Comparison of ENCODE assay signal across 20 mouse cellular contexts in the genomic region with DNA sequence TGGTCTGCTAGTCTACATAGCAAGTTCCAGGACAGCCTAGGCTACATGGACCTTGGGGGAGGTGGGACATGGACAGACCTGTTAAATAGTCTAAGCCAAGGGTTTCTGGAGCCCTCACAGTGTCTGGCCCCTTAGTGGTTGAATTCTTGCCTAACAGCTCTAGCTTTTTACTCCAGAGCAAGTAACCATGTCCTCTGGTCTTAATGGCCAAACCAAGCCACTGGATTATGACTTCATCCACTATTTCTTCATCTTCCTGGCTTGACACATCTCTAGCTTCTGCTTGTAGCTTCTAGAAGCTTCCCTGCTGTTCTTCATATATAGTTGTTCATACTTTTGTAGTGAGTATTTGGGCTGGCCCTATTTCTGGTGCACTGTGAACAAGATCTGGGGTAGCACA. TPM values are rescaled to one million over a fixed set of nuclear protein-coding genes. Genes with fewer than 3 reads are reported as not detected.
DNase-seq lines count a peak whose midpoint lies in the region; ATAC-seq and TF ChIP-seq lines count a peak whose summit lies in the region.
"Had no signal": no experiment of that assay in that cellular context is flagged by ENCODE, and none has a peak within 500 bp of the region (broad histone marks: within the 10 kb centered on the region; RNA-seq: fewer than 3 reads in every experiment).

No protein-coding gene starts in this region.

- H3K36me3 ChIP-seq in liver, embryonic 15.5 days (replicated peaks) = peaks cover 52% of the 10 kb centered on the region

- ATAC-seq in liver, embryonic 15.5 days (ENCODE audit: insufficient read depth) = 0 out of 2 replicates have a peak, but pooled peaks have one; percentile 8
- ATAC-seq in megakaryocyte progenitor cell, adult 5-6 weeks (replicated peaks; ENCODE audit: poor library complexity) = peak; percentile 91
- ATAC-seq: forebrain, embryonic 13.5 days had no signal

- peak overlapping the region; percentile 16; the same call in 1 of the 2 replicates for H3K27ac ChIP-seq in liver, embryonic 15.5 days (replicated peaks)
- H3K27ac ChIP-seq in bone marrow macrophage, adult 2 months (ENCODE audit: insufficient read depth, low read depth, low read length) = peak overlapping the region; percentile 27; the same call in 1 of the 2 replicates
- H3K27ac ChIP-seq: embryonic facial prominence, embryonic 10.5 days; forebrain, embryonic 13.5 days; gastrocnemius, adult 2 months; heart, embryonic 10.5 days; hindbrain, embryonic 10.5 days; hindbrain, embryonic 14.5 days had no signal

- no peak overlapping the region for H3K4me3 ChIP-seq in liver, embryonic 15.5 days (replicated peaks)
- no peak overlapping the region for H3K4me3 ChIP-seq in bone marrow macrophage, adult 2 months (ENCODE audit: insufficient read depth, low read length)
- H3K4me3 ChIP-seq: embryonic facial prominence, embryonic 10.5 days; forebrain, embryonic 13.5 days; gastrocnemius, adult 2 months; heart, embryonic 10.5 days; hindbrain, embryonic 10.5 days had no signal

- no peaks in the 10 kb centered on the region for H3K9me3 ChIP-seq in liver, embryonic 15.5 days (replicated peaks)
- H3K9me3 ChIP-seq: embryonic facial prominence, embryonic 10.5 days; forebrain, embryonic 13.5 days; heart, embryonic 10.5 days; hindbrain, embryonic 10.5 days had no signal

- no peak for TF ChIP-seq POLR2A in bone marrow macrophage, adult 2 months (IDR thresholded peaks at IDR 0.05; ENCODE audit: borderline replicate concordance, low read depth, low read length)

- DNase-seq in liver = no peak
- DNase-seq in lung, postnatal 25 days (ENCODE audit: low spot score) = peak; percentile 21
- DNase-seq in lung, adult 18-20 months = no peak
- no peak for DNase-seq in spleen, postnatal 14 days (ENCODE audit: low spot score in 2 of 2)
- DNase-seq in B cell, adult 2 months = no peak
- DNase-seq: adrenal gland, adult 8-10 months; adrenal gland, postnatal 36 days; cerebellum, adult 2 months; cerebellum, postnatal 10 days; gastrocnemius, adult 2 months; gastrocnemius, postnatal 25 days had no signal

- peaks cover 12% of the 10 kb centered on the region for H3K4me1 ChIP-seq in liver, embryonic 15.5 days (replicated peaks)
- H3K4me1 ChIP-seq in bone marrow macrophage, adult 2 months (ENCODE audit: control insufficient read depth, insufficient read depth, low read length) = peaks cover 29% of the 10 kb centered on the region
- H3K4me1 ChIP-seq: embryonic facial prominence, embryonic 10.5 days; forebrain, embryonic 13.5 days; heart, embryonic 10.5 days; hindbrain, embryonic 10.5 days had no signal

- TF ChIP-seq CTCF in bone marrow macrophage, adult 2 months (IDR thresholded peaks at IDR 0.05; ENCODE audit: low read depth, low read length) = no peak

- H3K4me2 ChIP-seq in liver, embryonic 15.5 days = no peak overlapping the region
- H3K4me2 ChIP-seq: forebrain, embryonic 13.5 days; hindbrain, embryonic 14.5 days had no signal

- no peaks in the 10 kb centered on the region for H3K27me3 ChIP-seq in liver, embryonic 15.5 days
- H3K27me3 ChIP-seq: CH12.LX; forebrain, embryonic 13.5 days had no signal

- H3K9ac ChIP-seq in liver, embryonic 15.5 days = no peak overlapping the region
- H3K9ac ChIP-seq: forebrain, embryonic 13.5 days; hindbrain, embryonic 14.5 days had no signal

RNA-seq across cellular contexts. Expression of a gene that starts 30.9 kb away (rescaled TPM):
- polyA plus RNA-seq in liver, embryonic 15.5 days (2015; fragmentation: Nextera tagmentation; extraction: Ambion mirVana) = 20.4 and 27.5 TPM in 2 replicates
- 108 and 113 TPM in 2 replicates for polyA plus RNA-seq in bone marrow macrophage, adult 2 months (2012; ENCODE audit: insufficient read depth, insufficient read length, missing spikeins)
- total RNA-seq in megakaryocyte progenitor cell, adult 5-6 weeks (2015) = 72.0 and 87.0 TPM in 2 replicates
- total RNA-seq in megakaryocyte progenitor cell, adult 5-6 weeks (2017) = 54.7 and 67.0 TPM in 2 replicates

RNA-seq across cellular contexts. Expression of a gene that starts 33.5 kb away (rescaled TPM):
- 27.7 and 29.8 TPM in 2 replicates for polyA plus RNA-seq in liver, embryonic 15.5 days (2015; fragmentation: Nextera tagmentation; extraction: Ambion mirVana)
- 66.3 and 71.7 TPM in 2 replicates for polyA plus RNA-seq in bone marrow macrophage, adult 2 months (2012; ENCODE audit: insufficient read depth, insufficient read length, missing spikeins)
- total RNA-seq in megakaryocyte progenitor cell, adult 5-6 weeks (2015) = 25.0 and 30.7 TPM in 2 replicates
- total RNA-seq in megakaryocyte progenitor cell, adult 5-6 weeks (2017) = 37.4 and 40.0 TPM in 2 replicates

RNA-seq across cellular contexts. Expression of a gene that starts 37.9 kb away (rescaled TPM):
- 23.8 and 25.9 TPM in 2 replicates for polyA plus RNA-seq in liver, embryonic 15.5 days (2015; fragmentation: Nextera tagmentation; extraction: Ambion mirVana)
- polyA plus RNA-seq in bone marrow macrophage, adult 2 months (2012; ENCODE audit: insufficient read depth, insufficient read length, missing spikeins) = 38.1 and 45.7 TPM in 2 replicates
- total RNA-seq in megakaryocyte progenitor cell, adult 5-6 weeks (2015) = 19.2 and 20.3 TPM in 2 replicates
- total RNA-seq in megakaryocyte progenitor cell, adult 5-6 weeks (2017) = 79.3 and 93.2 TPM in 2 replicates

RNA-seq across cellular contexts. Expression of a gene that starts 38.8 kb away (rescaled TPM):
- polyA plus RNA-seq in liver, embryonic 15.5 days (2015; fragmentation: Nextera tagmentation; extraction: Ambion mirVana) = 9.3 and 9.6 TPM in 2 replicates
- polyA plus RNA-seq in bone marrow macrophage, adult 2 months (2012; ENCODE audit: insufficient read depth, insufficient read length, missing spikeins) = 18.6 and 23.0 TPM in 2 replicates
- 8.1 and 13.5 TPM in 2 replicates for total RNA-seq in megakaryocyte progenitor cell, adult 5-6 weeks (2015)
- 7.6 and 16.4 TPM in 2 replicates for total RNA-seq in megakaryocyte progenitor cell, adult 5-6 weeks (2017)

RNA-seq across cellular contexts. Expression of a gene that starts 45.2 kb away (rescaled TPM):
- 2.2 and 2.6 TPM in 2 replicates for polyA plus RNA-seq in liver, embryonic 15.5 days (2015; fragmentation: Nextera tagmentation; extraction: Ambion mirVana)
- 5.0 and 5.3 TPM in 2 replicates for polyA plus RNA-seq in bone marrow macrophage, adult 2 months (2012; ENCODE audit: insufficient read depth, insufficient read length, missing spikeins)
- total RNA-seq in megakaryocyte progenitor cell, adult 5-6 weeks (2015) = 9.0 and 10.9 TPM in 2 replicates
- total RNA-seq in megakaryocyte progenitor cell, adult 5-6 weeks (2017) = 2.0 TPM in 2 replicates
